Mouse (Mus musculus) spleen, adult 12 weeks (tissue): Measurements from ENCODE around the gene Apobec2.

Experiments
- DNase-seq: peaks from one replicate; pipeline ENCODE4 v3.0.0; 2022; ENCODE audit warnings: low spot score

Gene Apobec2

DNA sequence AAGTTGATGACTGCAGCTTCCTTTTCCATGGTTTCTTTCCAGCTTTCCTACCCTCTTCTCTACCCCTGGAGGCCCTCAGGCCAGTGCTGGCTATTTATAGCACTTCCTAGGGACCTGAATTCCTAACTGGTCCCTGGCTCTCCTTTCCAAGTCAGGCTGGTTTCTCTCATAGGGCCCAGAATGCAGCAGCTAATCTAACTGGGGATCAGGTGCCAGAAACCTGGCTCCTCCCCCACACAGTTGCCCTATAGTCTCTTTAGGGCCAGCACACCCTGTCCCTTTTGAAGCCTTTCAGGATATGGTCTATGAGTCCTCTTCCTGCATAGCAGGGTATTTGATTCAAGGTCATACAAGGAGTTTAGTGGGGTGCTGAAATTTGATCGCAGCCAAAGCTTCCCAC, 3.8 kb upstream of the Apobec2 start:
- no peak for DNase-seq

DNA sequence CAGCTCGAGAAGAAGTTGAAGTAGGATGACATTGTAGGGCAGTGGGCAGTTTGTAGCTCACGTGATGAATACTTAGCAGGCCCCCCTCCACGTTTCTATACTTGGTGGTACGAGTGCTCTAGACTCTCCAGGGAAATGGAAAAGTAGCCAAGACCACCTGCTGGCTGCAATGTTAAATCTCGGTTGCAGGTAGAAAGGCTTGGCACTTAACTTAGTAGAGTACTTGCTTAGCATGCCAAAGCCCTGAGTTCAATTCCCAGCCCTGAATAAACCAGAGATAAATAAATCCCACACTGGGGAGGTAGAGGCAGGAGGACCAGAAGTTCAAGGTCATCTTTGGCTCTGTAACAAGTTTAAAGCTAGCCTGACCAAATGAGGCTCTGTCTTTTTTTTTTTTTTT, 1.7 kb upstream of the Apobec2 start:
- DNase-seq = no peak

DNA sequence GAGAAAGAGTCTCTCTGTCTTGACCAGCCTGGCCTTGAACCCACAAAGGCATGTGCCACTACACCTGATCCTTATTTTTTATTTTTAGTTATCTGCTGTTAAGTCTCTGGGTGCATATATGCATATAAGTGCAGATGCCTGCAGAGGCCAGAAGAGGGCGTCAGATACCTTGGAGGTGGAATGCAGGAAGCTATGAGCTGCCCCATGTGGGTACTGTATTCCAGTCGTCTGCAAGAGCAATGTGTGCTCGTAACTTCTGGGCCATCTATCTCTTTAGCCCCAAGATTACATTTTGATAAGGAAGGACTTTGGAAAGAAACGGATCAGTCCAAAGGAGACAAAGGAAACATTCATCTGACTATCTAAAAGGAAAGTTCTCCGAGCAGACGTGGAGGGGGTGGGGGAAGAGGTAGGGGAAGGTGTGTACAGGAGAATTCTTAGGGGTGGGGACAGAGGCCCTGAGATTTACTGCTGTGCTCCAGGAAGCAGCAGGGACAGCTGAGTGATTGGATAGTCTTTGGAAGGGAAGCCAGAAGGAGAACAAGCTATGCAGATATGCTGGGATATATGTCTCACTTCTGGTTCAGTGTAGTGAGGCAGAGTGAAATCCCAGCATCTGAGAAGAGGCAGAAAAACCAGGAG, 1.1 kb upstream of the Apobec2 start:
- DNase-seq = no peak

DNA sequence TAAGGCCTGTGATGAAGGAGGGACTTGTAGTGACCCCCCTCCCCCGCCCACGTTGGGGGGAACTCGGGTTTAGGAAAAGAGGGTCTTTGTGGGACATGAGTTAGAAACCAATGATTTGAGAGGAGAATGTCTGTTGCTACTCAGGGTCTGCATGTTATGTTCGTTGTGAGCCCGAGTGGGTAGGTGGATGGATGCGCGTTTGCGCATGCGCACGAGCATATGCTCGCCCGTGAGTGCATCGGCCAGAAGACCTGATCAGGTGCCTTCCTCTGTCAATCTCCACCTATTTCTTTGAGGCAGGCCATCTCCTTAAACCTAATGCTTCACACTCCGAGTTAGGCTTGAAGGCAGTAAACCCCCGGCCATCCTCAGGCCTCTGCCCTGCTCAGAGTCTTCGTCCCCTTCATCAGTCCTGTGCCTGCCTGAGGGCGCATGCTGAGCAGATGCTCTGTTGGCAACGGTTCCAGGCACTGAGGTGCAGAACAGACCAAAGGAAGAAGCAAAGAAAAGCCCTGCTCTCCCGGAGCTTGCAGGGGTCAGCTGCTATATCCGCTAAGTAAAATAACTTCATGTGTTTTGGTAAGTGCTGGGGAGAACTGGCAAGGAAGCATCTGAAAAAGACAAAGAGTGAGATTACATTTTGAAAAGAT, 401 bp upstream of the Apobec2 start:
- no peak for DNase-seq

DNA sequence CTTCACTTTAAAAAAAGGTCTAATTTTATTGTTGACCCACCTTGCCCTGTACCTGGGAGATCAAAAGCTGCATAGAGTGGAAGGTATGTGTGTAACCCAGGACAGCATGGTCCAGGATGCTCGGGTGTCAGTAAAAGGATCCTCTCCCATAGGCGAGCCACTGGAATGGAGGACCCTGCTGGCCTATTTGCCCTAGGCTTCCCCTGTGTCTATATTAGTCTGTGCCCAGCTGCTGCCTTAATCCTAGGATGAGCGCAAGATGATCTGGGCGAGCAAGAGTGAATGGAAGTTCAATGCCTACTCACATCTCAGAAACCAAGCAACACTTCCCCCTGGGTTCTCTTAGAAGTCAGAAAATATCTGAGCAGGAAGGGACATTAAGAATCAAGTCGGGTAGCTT, 1.7 kb downstream of the Apobec2 start:
- DNase-seq = no peak

DNA sequence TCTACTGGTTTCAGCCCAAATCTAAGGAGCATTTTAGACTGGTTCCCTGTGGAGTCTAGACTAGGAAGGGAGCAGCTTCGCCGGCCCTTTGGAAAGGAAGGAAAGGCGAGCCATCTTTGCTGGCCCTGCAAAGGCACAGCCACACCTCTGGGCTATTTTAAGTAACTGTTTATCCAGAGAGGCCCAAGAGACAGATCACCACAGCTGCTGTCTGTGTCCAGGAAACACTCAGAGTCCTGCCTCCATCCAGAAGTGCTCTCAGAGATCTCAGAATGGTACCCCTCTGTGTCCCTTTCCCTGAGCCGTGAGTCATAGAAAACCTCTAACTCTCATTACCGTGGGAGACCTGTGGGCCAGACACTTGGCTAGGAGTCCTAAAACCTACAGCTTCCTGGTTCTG, 2.3 kb downstream of the Apobec2 start:
- no peak for DNase-seq

DNA sequence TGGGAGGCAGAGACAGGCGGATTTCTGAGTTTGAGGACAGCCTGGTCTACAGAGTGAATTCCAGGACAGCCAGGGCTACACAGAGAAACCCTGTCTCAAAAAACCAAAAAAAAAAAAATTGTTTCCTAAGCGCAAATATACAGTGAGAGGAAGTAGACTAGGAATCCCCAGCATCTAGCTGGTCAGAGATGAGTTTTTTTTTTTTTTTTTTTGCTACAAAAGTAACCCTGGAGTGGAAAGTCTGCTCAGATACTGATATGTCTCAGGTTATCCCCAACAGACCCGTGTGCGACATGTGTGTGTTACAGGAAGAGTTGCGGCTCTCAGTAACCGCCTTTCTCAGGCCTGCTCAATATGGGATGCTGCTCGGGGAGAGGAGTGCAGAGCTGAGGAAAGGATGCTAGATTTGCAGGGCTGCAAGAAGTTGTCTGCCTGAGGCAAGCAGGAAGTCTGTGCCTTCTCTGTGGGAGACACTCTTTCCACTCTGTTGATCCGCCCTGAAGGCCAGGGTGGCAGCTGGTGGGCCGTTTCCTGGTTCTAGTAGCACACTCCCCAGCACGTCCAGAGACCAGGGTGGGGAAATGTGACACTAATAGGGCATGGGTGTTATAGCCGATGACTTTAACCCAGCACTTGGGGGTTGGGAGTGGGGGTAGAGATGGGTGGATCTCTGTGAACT, 4.7 kb downstream of the Apobec2 start:
- no peak for DNase-seq

DNA sequence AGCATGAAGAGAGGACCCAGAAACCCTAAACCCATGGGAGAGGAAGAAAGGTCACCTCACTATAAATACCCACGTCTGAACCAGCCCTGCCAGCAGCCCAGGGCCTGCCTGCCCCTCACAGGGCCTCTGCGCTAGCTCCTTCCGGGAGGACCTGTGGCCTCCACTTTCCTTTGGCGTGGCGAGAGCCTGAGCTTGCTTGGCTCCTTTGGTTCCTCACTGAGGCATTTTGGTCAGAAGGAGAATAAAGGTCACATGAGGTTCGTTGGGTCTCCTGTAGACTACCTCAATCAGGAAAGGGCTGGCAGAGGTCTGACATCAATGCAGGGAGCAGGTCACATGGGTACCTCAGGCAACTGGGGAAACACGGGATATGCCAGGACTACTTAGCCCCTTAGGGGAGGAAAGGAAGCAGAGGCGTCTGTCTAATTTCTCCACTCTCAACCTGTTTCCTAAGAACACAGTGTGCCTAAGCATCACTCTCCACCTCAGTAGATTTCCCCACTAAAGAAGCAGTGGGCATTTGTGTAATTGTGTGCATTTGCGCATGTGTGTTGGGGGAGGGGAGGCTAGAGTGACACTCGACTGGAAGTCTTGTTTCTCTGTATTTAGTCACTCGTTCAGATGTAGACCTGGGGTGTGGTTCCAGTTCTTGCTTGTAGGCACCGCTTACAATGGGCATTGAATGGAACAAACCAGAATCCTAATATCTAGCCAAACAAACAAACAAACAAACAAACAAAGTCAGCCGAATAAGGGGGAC, 5.6 kb downstream of the Apobec2 start:
- DNase-seq = no peak

DNA sequence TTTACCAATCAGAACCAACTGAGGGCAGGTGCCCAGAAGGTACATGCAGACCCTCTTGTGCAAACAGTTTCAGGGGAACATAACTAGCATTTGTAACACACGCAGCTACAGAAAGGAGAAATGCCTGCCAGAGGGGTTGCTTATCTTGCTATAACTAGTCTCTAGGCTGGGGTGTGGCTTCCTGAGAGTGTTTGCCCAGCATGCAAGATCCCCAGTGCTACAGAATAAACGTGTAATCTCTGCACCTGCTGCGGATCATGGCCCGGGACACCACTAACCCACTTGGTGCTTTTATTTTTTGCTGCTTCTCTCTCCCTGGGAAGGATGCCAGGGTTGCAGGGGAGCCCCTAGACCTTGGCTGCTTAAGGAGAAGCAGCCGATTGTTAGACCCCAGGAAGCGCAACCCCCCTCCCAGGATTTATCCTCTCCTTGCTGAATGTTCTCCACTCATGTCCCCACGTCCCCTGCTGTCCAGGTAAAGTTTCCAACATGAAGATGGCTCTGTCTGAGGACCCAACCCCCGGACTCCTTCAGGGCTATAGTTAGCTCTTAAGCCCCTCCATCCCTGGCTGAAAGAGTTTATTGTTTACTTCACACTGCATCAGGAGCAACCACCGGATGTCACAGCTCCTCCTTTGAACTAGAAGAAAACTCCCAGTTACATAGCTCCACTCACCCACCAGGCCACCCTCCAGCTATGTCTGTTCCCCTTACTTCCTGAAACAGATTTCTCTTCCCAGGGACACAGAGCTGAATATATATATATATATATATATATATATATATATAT, 6.7 kb downstream of the Apobec2 start:
- no peak for DNase-seq

DNA sequence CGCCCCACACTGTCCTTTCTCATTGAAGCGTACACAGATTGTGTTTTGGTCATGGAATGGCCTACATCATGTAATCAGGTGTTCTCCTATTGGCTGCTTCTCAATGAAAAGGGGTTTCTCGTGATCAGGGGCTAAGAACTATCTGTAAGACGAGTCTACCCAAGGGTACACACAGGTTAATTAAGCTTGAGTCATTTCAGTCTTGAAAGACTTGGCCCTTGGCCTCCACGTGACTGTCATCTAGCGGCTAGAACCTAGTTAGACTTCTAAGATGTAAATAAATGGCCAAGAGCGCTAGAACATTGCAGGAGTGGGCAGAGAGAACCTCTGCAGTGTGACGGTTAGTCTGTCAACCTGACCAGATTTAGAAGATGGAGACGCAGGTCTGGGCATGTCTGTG, 8.5 kb downstream of the Apobec2 start:
- no peak for DNase-seq

DNA sequence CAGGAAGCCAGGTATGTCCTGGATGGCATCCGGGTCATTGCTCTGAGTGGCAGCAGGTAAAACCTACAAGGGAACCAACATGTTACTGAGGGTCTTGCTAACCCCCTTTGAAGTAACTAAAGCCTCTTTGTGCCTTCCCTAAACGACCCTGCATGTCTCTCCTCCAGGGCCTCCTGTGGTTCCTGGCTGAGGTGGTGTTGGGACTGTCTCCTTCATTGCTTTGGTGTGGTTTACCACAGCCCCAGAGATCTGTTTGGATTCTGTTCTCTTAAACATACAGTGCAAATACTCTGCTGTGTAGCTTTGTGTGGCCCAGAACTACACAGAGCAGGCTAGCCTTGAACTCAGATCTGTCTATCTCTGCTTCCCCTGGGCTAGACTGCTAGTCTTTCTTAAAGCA, 13.2 kb downstream of the Apobec2 start:
- DNase-seq = no peak

DNA sequence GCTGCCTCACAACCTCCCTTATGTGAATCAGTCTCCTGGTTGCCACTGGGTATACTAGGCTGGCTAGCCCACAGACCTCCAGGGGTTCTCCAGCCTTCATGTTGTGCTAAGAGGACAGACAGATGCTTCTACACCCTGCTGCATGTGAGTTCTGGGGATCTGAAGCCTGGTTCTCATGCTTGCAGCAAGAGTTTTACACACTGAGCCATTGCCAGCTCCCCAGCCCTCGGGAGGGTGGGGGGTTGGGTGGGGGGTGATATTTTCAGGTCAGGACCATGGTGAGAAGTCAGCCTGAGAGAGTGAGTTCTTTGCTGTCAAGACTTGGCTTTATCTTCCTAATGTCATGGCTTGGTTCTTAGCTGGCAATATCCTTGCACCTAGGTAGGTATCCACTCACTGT, 13.9 kb downstream of the Apobec2 start:
- no peak for DNase-seq

DNA sequence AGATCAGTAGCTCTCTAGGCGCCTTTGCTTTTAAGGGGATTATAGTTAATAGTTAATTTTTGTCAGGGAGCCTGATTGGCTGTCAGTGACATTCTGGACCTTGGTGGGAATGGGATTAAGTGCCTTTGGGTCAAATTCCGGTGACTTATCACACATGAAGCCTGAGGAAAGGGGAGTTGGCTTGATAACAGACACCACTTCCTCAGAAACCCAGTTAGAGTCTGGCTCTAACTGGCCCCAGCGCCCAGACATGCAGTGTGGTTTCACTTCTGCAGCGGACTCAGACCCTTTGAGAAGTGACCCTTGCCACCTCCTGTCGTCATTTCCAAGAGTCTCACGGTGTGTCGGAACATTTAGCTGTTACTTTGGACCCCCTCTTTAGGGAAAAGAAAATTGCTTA, 14.6 kb downstream of the Apobec2 start:
- no peak for DNase-seq

DNA sequence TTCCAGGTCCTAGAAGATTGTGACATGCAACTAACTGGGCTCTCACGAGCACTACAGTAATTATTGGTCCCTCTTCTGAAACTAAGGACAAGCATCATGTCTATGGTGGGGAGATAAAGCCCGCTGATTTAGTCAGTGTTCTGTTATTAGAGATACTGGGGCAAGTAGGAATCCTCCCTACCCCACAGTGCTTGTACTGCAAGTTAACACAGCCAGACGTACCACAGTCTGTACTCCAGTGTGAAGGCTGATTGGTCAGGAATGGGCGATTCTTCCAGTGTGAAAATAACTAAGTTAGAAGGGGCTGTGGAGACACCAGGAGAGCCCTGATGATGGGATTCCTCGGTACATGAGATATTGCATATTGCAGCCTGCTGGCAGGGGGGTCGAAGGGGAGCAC, 15.2 kb downstream of the Apobec2 start:
- DNase-seq = no peak

DNA sequence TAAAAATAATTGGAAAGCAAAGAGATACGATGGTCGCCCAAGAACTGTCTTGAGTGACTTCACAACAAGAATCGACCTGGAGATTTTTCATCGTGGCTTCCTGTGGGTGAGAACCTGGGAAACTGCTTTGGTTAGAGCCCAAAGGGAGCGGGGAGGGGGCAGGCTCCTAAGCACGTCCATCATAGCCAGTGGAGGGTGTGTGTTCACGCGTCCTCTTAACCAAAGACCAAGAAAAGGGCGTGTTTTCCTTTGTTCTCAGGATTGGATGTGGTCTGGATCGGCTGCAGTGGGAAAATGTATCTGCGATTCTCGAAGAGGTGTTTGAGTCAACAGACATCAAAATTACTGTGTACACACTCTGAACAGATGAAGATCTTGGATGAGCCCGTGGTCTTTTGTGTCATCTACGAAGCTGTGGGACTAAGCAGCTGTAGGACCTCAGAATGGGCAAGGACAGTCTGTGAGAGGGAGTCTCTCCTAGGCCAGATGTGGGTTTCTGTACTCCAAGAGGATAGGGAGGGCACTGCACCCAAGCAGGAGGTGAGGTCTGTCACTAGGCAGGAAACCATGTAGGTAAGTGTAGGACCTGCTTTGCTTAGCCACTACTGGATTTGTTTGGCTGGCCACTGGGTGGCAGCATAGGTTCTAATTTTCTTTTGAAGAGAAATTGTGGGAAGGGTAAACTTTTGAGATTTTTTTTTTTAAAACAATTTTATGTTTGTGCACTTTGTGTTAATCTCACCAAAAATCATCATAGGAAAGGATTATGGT, 16.1 kb downstream of the Apobec2 start:
- DNase-seq = no peak

DNA sequence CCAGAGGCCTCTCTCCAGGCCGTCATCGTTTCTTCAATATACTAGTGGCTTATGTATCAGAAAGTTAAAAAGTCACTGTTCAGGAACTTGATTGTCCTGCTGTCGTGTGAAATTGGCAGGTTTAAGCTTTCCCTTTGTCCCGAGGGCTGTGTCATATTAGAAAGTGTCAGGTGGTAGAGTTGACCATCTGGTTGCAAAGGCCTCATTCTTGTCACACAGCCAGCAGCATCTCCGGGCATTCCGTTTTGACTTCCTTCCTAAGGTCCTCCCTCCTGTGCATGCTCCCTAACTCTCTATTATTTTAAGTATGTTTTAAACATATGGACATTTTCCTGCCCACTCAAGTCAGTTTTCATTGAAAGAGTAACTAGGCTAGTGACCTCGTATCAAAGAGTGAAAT, 16.7 kb downstream of the Apobec2 start:
- no peak for DNase-seq

DNA sequence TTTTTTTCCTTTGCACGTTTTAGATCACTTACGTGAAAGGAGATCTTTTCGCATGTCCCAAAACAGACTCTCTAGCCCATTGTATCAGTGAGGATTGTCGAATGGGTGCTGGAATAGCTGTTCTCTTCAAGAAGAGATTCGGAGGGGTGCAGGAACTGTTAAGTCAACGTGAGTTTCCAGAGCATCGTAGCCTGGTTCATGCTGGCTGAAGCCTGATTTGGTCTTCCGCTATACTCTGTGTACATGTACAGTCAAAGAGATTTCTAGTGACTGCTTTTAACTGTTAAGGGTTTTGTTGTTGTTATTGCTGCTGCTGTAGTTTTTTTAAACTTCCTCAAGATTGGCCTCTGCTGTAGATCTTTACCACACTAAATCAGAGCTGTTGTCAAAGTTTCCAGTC, 21.5 kb downstream of the Apobec2 start:
- no peak for DNase-seq

DNA sequence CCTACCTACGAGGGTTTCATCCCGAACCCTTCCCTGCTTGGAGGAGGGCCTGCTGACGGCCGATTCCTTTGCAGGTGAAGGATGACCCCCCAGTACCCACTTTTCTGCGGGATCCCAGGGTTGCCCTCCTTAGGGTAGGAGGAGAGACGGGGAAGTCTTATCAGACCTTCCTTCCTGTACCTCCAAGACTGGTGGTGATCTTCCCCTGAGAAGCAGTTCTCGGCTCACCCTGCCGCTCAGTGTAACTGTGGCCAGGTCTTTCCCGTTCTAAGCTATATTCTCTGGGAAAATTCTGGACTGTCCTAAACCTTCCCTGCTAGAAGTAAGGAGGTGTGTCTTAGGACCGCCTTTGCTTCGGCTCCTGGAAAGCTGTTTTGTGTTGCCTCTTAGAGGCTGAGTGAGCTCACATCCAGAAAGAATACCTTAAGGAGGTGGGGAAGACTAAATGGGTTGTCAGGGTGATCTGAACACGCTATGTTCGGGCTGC, 22.4 kb downstream of the Apobec2 start:
- DNase-seq = no peak

DNA sequence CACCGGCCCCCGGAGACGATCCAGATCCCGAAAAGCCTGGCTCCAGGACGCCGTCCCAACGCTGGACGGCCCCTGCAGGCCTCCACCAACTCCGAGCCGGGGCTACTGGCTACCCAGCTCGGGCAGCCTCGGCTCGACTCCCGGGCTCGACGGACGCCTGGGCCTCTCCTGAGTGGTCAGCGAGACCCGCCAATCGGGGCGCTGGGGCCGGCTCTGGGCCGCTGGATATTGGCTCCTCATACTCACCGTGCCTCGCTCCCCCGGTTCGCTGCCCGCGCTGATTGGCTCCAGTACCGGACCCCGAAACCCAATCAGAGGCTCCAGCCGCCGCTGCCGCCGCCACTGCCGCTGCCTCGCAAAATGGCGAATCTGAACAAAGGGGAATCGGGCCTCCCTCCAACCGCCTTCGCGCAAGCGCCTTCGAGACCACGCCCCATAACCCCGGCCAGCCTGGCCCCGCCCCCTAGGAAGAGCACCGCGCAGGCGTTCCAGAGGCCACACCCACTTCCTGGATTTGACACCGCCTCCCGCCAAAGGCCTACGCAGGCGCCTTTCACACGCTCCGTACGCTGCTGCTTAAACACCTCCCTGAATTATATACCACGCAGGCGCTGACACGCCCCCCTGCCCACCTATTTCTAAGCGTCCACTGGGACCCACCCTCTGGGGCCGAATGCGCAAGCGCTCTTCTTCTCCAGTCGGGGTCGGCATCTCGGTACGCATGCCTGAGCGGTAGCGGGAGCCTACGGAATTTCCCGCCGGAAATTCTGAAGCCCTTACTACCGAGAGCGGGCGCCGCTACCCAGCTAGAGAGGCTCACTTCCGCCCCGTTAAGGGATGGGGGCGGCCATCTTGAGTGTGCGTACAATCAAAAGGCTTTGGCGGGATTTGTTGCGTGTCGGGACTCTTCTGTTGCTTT, 23.1 kb downstream of the Apobec2 start, which contains the start of the genes Nfya and Oard1:
Gene Nfya, minus strand, starts transcription at position 527 of the 919 bp plus-strand sequence.
Gene Oard1, plus strand, starts transcription at position 635 of the 919 bp plus-strand sequence.
- DNase-seq = peak; percentile 100
